Mouse (Mus musculus) heart, embryonic 12.5 days (tissue): ENCODE data around the gene Cacna2d3. TPM values are rescaled to one million over a fixed set of nuclear protein-coding genes. Genes with fewer than 3 reads are reported as not detected.

Source experiments
- ATAC-seq: fragments of 200-750 bp; cut with Nextera tagmentation; 2 replicates; pipeline ENCODE4 v1.8.0; 2017; ENCODE audit warnings: moderate TSS enrichment, moderate library complexity; ENCODE audit not compliant: insufficient number of reproducible peaks, low FRiP score
- H3K27ac ChIP-seq: fragments of 300-500 bp; sonication (generic); 2 replicates; pipeline ENCODE4 v1.5.1; 2016; ENCODE audit warnings: mild to moderate bottlenecking, moderate library complexity; ENCODE audit not compliant: poor library complexity, severe bottlenecking
- H3K27me3 ChIP-seq: fragments of 300-500 bp; sonication (generic); replicated peaks from 2 replicates; pipeline ENCODE4 v1.6.1; 2016; ENCODE audit warnings: mild to moderate bottlenecking, moderate library complexity
- H3K36me3 ChIP-seq: fragments of 300-500 bp; sonication (generic); 2 replicates; pipeline ENCODE4 v1.6.1; 2016; ENCODE audit warnings: mild to moderate bottlenecking, moderate library complexity
- H3K4me1 ChIP-seq: fragments of 300-500 bp; sonication (generic); replicated peaks from 2 replicates; pipeline ENCODE4 v1.6.1; 2016; ENCODE audit warnings: mild to moderate bottlenecking
- H3K4me2 ChIP-seq: fragments of 300-500 bp; sonication (generic); 2 replicates; pipeline ENCODE4 v1.6.1; 2016; ENCODE audit warnings: mild to moderate bottlenecking, moderate library complexity
- H3K4me3 ChIP-seq: fragments of 300-500 bp; sonication (generic); 2 replicates; pipeline ENCODE4 v1.5.1; 2016; ENCODE audit warnings: mild to moderate bottlenecking
- H3K9ac ChIP-seq: fragments of 300-500 bp; sonication (generic); 2 replicates; pipeline ENCODE4 v1.6.1; 2016; ENCODE audit warnings: mild to moderate bottlenecking, moderate library complexity
- H3K9me3 ChIP-seq: fragments of 300-500 bp; sonication (generic); replicated peaks from 2 replicates; pipeline ENCODE4 v1.6.1; 2016; ENCODE audit warnings: mild to moderate bottlenecking, moderate library complexity
- WGBS: fragments of 180-500 bp; shearing (Covaris S2); methylation state at CpG from one replicate; pipeline ENCODE4 v1.1.7; 2016; 5-methylcytosine and 5-hydroxymethylcytosine counted together
- polyA plus RNA-seq: library from polyadenylated mRNA; unstranded; fragments of >200 nt; fragmentation: Nextera tagmentation; extraction: Ambion mirVana; gene quantifications from 2 replicates; pipeline ENCODE4 v1.2.1, GENCODE M21; 2016

Gene Cacna2d3
- polyA plus RNA-seq, 1 experiment from 2014 or later = 1.3 TPM

GRCm38 (mm10) chr14:29387761-29388160 lies 333.9 kb downstream of the Cacna2d3 start:
- no peak overlapping the region for H3K4me3 ChIP-seq
- no peak for ATAC-seq
- H3K27me3 ChIP-seq = no peaks in the 10 kb centered on the region
- no peak overlapping the region for H3K4me2 ChIP-seq
- no peaks in the 10 kb centered on the region for H3K36me3 ChIP-seq
- WGBS = 75% methylated on average over 3 of the region's 3 CpGs
- H3K9me3 ChIP-seq = no peaks in the 10 kb centered on the region
- no peak overlapping the region for H3K9ac ChIP-seq
- H3K27ac ChIP-seq = no peak overlapping the region
- no peaks in the 10 kb centered on the region for H3K4me1 ChIP-seq

GRCm38 (mm10) chr14:29385500-29385899 lies 336.2 kb downstream of the Cacna2d3 start:
- H3K27ac ChIP-seq = no peak overlapping the region
- no peak overlapping the region for H3K9ac ChIP-seq
- H3K4me2 ChIP-seq = no peak overlapping the region
- H3K27me3 ChIP-seq = no peaks in the 10 kb centered on the region
- no peak for ATAC-seq
- no peak overlapping the region for H3K4me3 ChIP-seq
- no peaks in the 10 kb centered on the region for H3K9me3 ChIP-seq
- no peaks in the 10 kb centered on the region for H3K36me3 ChIP-seq
- no peaks in the 10 kb centered on the region for H3K4me1 ChIP-seq

DNA sequence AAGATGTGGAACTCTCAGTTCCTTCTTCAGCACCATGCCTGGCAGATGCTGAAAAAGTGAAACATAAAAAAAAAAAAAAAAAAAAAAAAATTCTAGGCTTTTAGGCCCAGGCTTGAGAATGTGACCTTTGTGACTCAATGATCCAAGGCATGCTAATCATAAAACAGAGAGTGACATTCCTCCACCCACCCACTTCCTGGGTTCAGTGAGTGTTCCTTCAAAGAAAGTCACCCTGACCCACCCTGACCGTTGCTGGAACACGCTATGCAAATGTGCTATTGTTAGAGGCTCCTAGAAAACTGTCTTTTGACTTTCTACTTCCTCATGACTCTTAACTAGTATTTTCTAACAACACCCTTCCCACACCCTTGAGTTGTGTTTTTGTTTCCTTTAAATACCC lies 338.9 kb downstream of the Cacna2d3 start:
- WGBS = 86% methylated on average over 2 of the region's 2 CpGs

GRCm38 (mm10) chr14:29366911-29367310 lies 354.8 kb downstream of the Cacna2d3 start:
- 87% methylated on average over 5 of the region's 5 CpGs for WGBS
- Histone ChIP-seq H3K27ac (no peak overlapping the region), H3K9ac (no peak overlapping the region), H3K36me3 (no peaks in the 10 kb centered on the region), H3K4me2 (no peak overlapping the region), H3K4me3 (no peak overlapping the region), H3K4me1 (no peaks in the 10 kb centered on the region), H3K9me3 (no peaks in the 10 kb centered on the region), H3K27me3 (0 out of 2 replicates have a peak, but pooled peaks cover 4% of the 10 kb centered on the region)
- no peak for ATAC-seq

More for the DNA sequence above, 338.9 kb downstream of the Cacna2d3 start:
- Histone ChIP-seq H3K9me3 (no peaks in the 10 kb centered on the region), H3K4me1 (no peaks in the 10 kb centered on the region), H3K36me3 (no peaks in the 10 kb centered on the region), H3K4me3 (no peak overlapping the region), H3K4me2 (no peak overlapping the region), H3K9ac (no peak overlapping the region), H3K27me3 (no peaks in the 10 kb centered on the region), H3K27ac (no peak overlapping the region)
- no peak for ATAC-seq

DNA sequence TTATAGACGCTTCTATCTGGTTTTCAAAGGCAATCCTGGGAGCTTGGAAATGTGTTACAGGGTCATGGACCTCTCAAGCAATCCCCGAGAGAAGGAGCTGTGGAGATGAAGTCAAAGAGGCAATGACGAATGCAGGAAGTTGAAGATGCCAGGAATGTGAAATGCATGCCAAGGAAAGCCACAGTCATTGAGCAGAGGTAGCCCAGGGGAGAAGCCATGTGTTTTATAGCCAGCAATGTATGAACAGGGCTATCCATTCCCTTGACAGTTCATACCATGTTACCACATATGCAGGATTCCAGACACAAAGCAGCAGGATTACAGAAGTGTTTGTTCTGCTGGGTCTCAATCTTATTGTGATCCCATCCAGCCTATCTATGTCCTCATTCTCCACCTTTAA lies 359.2 kb downstream of the Cacna2d3 start:
- Histone ChIP-seq H3K9ac (no peak overlapping the region), H3K36me3 (no peaks in the 10 kb centered on the region), H3K4me3 (no peak overlapping the region), H3K27me3 (0 out of 2 replicates have a peak, but pooled peaks cover 4% of the 10 kb centered on the region), H3K4me2 (no peak overlapping the region), H3K27ac (no peak overlapping the region), H3K9me3 (no peaks in the 10 kb centered on the region), H3K4me1 (no peaks in the 10 kb centered on the region)
- ATAC-seq = no peak
- 45% methylated on average over 3 of the region's 3 CpGs for WGBS

DNA sequence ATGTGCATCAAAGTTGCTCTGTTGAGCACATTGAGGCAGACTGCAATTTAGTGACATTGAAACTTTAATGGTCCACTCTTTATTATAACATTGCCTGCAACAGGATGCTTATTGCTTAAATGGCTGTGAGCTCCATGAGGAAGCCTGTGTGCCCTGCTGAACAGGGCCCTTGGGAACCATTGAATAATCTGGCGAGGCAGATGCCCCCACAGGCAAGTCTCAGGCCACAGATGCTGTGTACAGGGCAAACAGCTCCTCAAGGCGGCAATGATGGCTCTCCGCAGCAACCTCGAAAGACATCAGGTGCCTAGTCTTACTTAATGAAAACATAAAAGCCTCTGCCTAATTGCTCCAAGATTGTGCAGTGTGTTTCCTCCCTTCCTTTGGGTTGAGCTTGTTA lies 371.0 kb downstream of the Cacna2d3 start:
- Histone ChIP-seq H3K9ac (no peak overlapping the region), H3K27ac (no peak overlapping the region), H3K9me3 (no peaks in the 10 kb centered on the region), H3K4me1 (no peaks in the 10 kb centered on the region), H3K4me2 (no peak overlapping the region), H3K27me3 (no peaks in the 10 kb centered on the region), H3K36me3 (no peaks in the 10 kb centered on the region), H3K4me3 (no peak overlapping the region)
- 82% methylated on average over 4 of the region's 4 CpGs for WGBS
- ATAC-seq = no peak

DNA sequence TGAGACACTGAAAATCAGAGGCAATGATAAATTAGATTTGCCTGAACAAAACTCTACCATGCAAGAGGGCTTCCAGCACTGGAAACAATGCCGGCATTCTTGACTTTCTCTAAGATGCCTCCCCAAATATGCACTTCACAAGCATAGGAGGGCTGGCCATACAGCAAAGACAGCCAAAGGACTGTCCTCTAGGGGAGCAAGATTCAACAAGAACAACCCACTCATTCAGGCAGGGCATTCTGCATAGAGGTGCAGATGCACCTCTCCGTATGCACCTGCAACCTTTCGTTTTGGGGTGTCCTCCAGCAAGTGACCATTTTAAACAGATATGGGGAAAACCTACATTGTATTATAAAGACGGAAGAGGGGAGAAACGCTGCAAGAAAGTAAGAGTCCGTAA lies 380.1 kb downstream of the Cacna2d3 start:
- no peaks in the 10 kb centered on the region for H3K27me3 ChIP-seq
- H3K9ac ChIP-seq = no peak overlapping the region
- 84% methylated on average over 6 of the region's 6 CpGs for WGBS
- 0 out of 2 replicates have a peak, but pooled peaks cover 2% of the 10 kb centered on the region for H3K9me3 ChIP-seq
- no peaks in the 10 kb centered on the region for H3K36me3 ChIP-seq
- no peaks in the 10 kb centered on the region for H3K4me1 ChIP-seq
- H3K4me3 ChIP-seq = no peak overlapping the region
- H3K4me2 ChIP-seq = no peak overlapping the region
- no peak overlapping the region for H3K27ac ChIP-seq
- ATAC-seq = no peak

GRCm38 (mm10) chr14:29340728-29341127 lies 380.9 kb downstream of the Cacna2d3 start:
- no peak overlapping the region for H3K27ac ChIP-seq
- 82% methylated on average over 5 of the region's 5 CpGs for WGBS
- no peak overlapping the region for H3K4me3 ChIP-seq
- no peak for ATAC-seq
- 0 out of 2 replicates have a peak, but pooled peaks cover 2% of the 10 kb centered on the region for H3K9me3 ChIP-seq
- H3K36me3 ChIP-seq = no peaks in the 10 kb centered on the region
- no peak overlapping the region for H3K4me2 ChIP-seq
- H3K27me3 ChIP-seq = no peaks in the 10 kb centered on the region
- no peak overlapping the region for H3K9ac ChIP-seq
- H3K4me1 ChIP-seq = no peaks in the 10 kb centered on the region

DNA sequence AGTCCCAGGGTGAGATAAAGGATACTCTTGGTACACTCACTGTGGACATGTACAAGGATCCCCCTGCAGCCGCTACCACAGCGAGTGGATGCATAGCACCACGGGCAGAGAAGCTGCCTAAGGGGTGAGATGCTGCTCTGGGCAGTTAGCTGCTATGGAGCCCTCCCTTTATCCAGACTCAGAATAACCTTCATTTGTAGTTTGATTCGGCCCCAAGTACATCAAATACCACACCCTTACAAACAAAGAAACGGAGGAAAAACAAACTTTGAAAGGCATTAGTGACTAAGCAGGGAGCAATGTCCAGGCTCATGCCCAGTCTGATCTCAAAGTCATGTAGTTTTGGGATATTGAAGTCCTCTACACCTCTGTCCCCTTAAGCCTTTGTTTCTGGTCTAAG lies 386.8 kb downstream of the Cacna2d3 start:
- 78% methylated on average over 5 of the region's 5 CpGs for WGBS
- ATAC-seq = no peak
- Histone ChIP-seq H3K4me2 (no peak overlapping the region), H3K9ac (no peak overlapping the region), H3K27me3 (no peaks in the 10 kb centered on the region), H3K4me1 (no peaks in the 10 kb centered on the region), H3K4me3 (no peak overlapping the region), H3K36me3 (no peaks in the 10 kb centered on the region), H3K27ac (no peak overlapping the region), H3K9me3 (no peaks in the 10 kb centered on the region)

DNA sequence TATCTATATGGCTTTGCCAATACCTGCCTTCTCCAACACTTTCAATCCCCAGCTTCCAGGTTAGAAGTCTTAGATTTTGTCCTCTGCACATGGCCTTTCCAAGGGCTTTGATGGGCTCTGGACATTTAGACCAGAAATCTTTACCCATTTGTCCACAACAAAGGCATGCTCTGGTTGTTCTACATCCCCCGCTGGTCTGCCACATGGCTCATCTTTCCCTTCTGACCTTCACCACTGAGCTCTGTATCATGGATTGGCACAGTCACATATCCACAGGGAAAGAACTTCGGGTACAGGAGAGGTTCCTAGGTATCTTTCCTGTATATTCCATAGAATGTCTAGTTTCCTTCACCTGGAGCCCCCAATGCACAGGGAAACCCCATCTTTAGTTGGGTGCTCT lies 387.4 kb downstream of the Cacna2d3 start:
- Histone ChIP-seq H3K4me2 (no peak overlapping the region), H3K4me1 (no peaks in the 10 kb centered on the region), H3K27me3 (no peaks in the 10 kb centered on the region), H3K36me3 (no peaks in the 10 kb centered on the region), H3K9me3 (no peaks in the 10 kb centered on the region), H3K4me3 (no peak overlapping the region), H3K9ac (no peak overlapping the region), H3K27ac (no peak overlapping the region)
- no peak for ATAC-seq
- WGBS = 74% methylated on average over 2 of the region's 2 CpGs

GRCm38 (mm10) chr14:29324430-29324782 lies 397.3 kb downstream of the Cacna2d3 start:
- H3K9ac ChIP-seq = no peak overlapping the region
- H3K27ac ChIP-seq = no peak overlapping the region
- no peak overlapping the region for H3K4me3 ChIP-seq
- ATAC-seq = no peak
- no peaks in the 10 kb centered on the region for H3K9me3 ChIP-seq
- H3K4me2 ChIP-seq = no peak overlapping the region
- WGBS = 88% methylated on average over 5 of the region's 5 CpGs
- no peaks in the 10 kb centered on the region for H3K36me3 ChIP-seq
- H3K27me3 ChIP-seq = no peaks in the 10 kb centered on the region
- no peaks in the 10 kb centered on the region for H3K4me1 ChIP-seq

GRCm38 (mm10) chr14:29323718-29324429 lies 397.8 kb downstream of the Cacna2d3 start:
- H3K27me3 ChIP-seq = no peaks in the 10 kb centered on the region
- no peak for ATAC-seq
- H3K4me2 ChIP-seq = no peak overlapping the region
- H3K9me3 ChIP-seq = no peaks in the 10 kb centered on the region
- 78% methylated on average over 9 of the region's 9 CpGs for WGBS
- no peak overlapping the region for H3K4me3 ChIP-seq
- no peaks in the 10 kb centered on the region for H3K36me3 ChIP-seq
- H3K9ac ChIP-seq = no peak overlapping the region
- no peak overlapping the region for H3K27ac ChIP-seq
- H3K4me1 ChIP-seq = no peaks in the 10 kb centered on the region
